Mouse (Mus musculus) T-helper 2 cell (primary cell): Measurements from ENCODE around the gene Hspb8.
"Not testable (repeated sequence)": the region's sequence is repeated elsewhere in the genome, so short reads cannot be mapped to it uniquely, and the experiment has no call there.

Experiments used
- in situ Hi-C: fragments of 300-600 bp; cut with MboI, MseI; formaldehyde crosslinking; loops from one replicate; pipeline ENCODE4 v1.15.1; 2025; ENCODE audit warnings: high pct_unique_total_duplicates

Gene Hspb8

GRCm38 (mm10) chr5:116432871-116433270 lies 10.2 kb upstream of the Hspb8 start:
- in situ Hi-C loops = no loop called here

GRCm38 (mm10) chr5:116426701-116427100 lies 4.0 kb upstream of the Hspb8 start:
- in situ Hi-C loops = no loop called here

GRCm38 (mm10) chr5:116425709-116426108 lies 3.0 kb upstream of the Hspb8 start:
- in situ Hi-C loops = not testable (repeated sequence)

GRCm38 (mm10) chr5:116425273-116425672 lies 2.6 kb upstream of the Hspb8 start:
- in situ Hi-C loops = no loop called here

- in situ Hi-C loops = no loop called here
Observed at GRCm38 (mm10) chr5:116423746-116424145, 1.1 kb upstream of the Hspb8 start.

- in situ Hi-C loops = no loop called here
Observed at GRCm38 (mm10) chr5:116421791-116422481, 728 bp downstream of the Hspb8 start.

- in situ Hi-C loops = no loop called here
Observed at GRCm38 (mm10) chr5:116420759-116421225, 1.9 kb downstream of the Hspb8 start.

GRCm38 (mm10) chr5:116420213-116420612 lies 2.5 kb downstream of the Hspb8 start:
- in situ Hi-C loops = no loop called here

- in situ Hi-C loops = no loop called here
Observed at GRCm38 (mm10) chr5:116419322-116420045, 3.2 kb downstream of the Hspb8 start.

GRCm38 (mm10) chr5:116416208-116416607 lies 6.5 kb downstream of the Hspb8 start:
- in situ Hi-C loops = no loop called here

- in situ Hi-C loops = no loop called here
Observed at GRCm38 (mm10) chr5:116409689-116410590, 12.7 kb downstream of the Hspb8 start.

GRCm38 (mm10) chr5:116408965-116409364 lies 13.7 kb downstream of the Hspb8 start:
- in situ Hi-C loops = no loop called here

GRCm38 (mm10) chr5:116407936-116408335 lies 14.7 kb downstream of the Hspb8 start:
- in situ Hi-C loops = no loop called here

GRCm38 (mm10) chr5:116407321-116407720 lies 15.3 kb downstream of the Hspb8 start:
- in situ Hi-C loops = no loop called here

- in situ Hi-C loops = no loop called here
Observed at GRCm38 (mm10) chr5:116406507-116406906, 16.2 kb downstream of the Hspb8 start.

- in situ Hi-C loops = no loop called here
Observed at GRCm38 (mm10) chr5:116405934-116406333, 16.7 kb downstream of the Hspb8 start.

- in situ Hi-C loops = no loop called here
Observed at GRCm38 (mm10) chr5:116404063-116404462, 18.6 kb downstream of the Hspb8 start.

- in situ Hi-C loops = no loop called here
Observed at GRCm38 (mm10) chr5:116400801-116401200, 21.9 kb downstream of the Hspb8 start.

GRCm38 (mm10) chr5:116400042-116400730 lies 22.5 kb downstream of the Hspb8 start:
- in situ Hi-C loops = no loop called here

GRCm38 (mm10) chr5:116396104-116396503 lies 26.6 kb downstream of the Hspb8 start:
- in situ Hi-C loops = no loop called here

GRCm38 (mm10) chr5:116392603-116393002 lies 30.1 kb downstream of the Hspb8 start:
- in situ Hi-C loops = no loop called here
